Mouse (Mus musculus) limb, embryonic 12.5 days (tissue): ENCODE data around the gene Ccdc6. TPM values are rescaled to one million over a fixed set of nuclear protein-coding genes. Genes with fewer than 3 reads are reported as not detected.

ENCODE experiments used
- ATAC-seq: fragments of 200-750 bp; cut with Nextera tagmentation; 2 replicates; pipeline ENCODE4 v1.8.0; 2017; ENCODE audit warnings: low read depth, moderate TSS enrichment; ENCODE audit not compliant: insufficient number of reproducible peaks, insufficient read depth, low FRiP score, low TSS enrichment
- H3K27ac ChIP-seq: fragments of 300-500 bp; sonication (generic); 2 replicates; pipeline ENCODE4 v1.5.1; 2016; ENCODE audit warnings: mild to moderate bottlenecking, moderate library complexity
- H3K27me3 ChIP-seq: fragments of 300-500 bp; sonication (generic); 2 replicates; pipeline ENCODE4 v1.6.1; 2016; ENCODE audit warnings: mild to moderate bottlenecking, moderate library complexity
- H3K36me3 ChIP-seq: fragments of 300-500 bp; sonication (generic); 2 replicates; pipeline ENCODE4 v1.6.1; 2016; ENCODE audit warnings: mild to moderate bottlenecking, moderate library complexity
- H3K4me1 ChIP-seq: fragments of 300-500 bp; sonication (generic); replicated peaks from 2 replicates; pipeline ENCODE4 v1.6.1; 2016
- H3K4me2 ChIP-seq: fragments of 300-500 bp; sonication (generic); 2 replicates; pipeline ENCODE4 v1.6.1; 2016; ENCODE audit warnings: mild to moderate bottlenecking, moderate library complexity
- H3K4me3 ChIP-seq: fragments of 300-500 bp; sonication (generic); replicated peaks from 2 replicates; pipeline ENCODE4 v1.5.1; 2016; ENCODE audit warnings: mild to moderate bottlenecking
- H3K9ac ChIP-seq: fragments of 300-500 bp; sonication (generic); replicated peaks from 2 replicates; pipeline ENCODE4 v1.6.1; 2016; ENCODE audit warnings: mild to moderate bottlenecking, moderate library complexity
- H3K9me3 ChIP-seq: fragments of 300-500 bp; sonication (generic); 2 replicates; pipeline ENCODE4 v1.6.1; 2016; ENCODE audit warnings: mild to moderate bottlenecking, moderate library complexity
- WGBS: fragments of 180-500 bp; shearing (Covaris S2); methylation state at CpG from one replicate; pipeline ENCODE4 v1.1.7; 2016; 5-methylcytosine and 5-hydroxymethylcytosine counted together
- polyA plus RNA-seq: library from polyadenylated mRNA; unstranded; fragments of >200 nt; fragmentation: Nextera tagmentation; extraction: Ambion mirVana; gene quantifications from 2 replicates; pipeline ENCODE4 v1.2.1, GENCODE M21; 2016

Gene Ccdc6
- polyA plus RNA-seq, 1 experiment from 2014 or later, result 14.3 TPM

DNA sequence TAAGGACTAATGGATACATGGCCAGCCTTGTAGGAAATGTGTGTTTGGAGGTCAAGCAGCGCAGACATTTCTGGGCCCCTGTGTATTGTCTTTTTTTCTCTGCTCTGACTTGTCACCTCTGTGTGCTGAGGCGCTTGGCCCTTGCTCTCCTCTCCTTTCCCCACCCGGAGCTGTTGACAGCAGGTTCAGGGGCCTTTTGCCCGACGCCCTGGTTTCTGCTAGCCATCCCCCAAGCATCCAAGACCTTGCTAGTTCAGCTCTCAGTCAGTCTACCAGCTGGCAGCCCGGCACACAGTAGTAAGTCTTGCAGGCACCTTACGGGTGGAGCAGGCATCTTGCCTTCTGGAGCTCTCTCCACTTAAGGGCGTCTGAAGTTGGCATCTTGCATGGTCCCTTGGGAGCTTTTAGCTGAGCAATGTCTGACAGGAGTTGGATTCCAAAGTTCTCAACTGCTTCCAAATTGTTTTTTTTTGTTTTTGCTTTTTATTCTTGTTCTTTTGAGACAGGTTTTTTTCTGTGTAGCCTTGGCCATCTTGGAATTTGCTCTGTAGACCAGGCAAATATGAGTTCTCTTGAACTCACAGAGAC, 17.2 kb downstream of the Ccdc6 start:
- Histone ChIP-seq H3K27me3 (no peaks in the 10 kb centered on the region), H3K4me1 (peaks cover 17% of the 10 kb centered on the region), H3K27ac (no peak overlapping the region), H3K9me3 (0 out of 2 replicates have a peak, but pooled peaks cover 2% of the 10 kb centered on the region), H3K9ac (no peak overlapping the region), H3K36me3 (peaks cover 15% of the 10 kb centered on the region; the same call in 1 of the 2 replicates), H3K4me2 (no peak overlapping the region), H3K4me3 (no peak overlapping the region)
- WGBS, result 93% methylated on average over 8 of the region's 8 CpGs
- no peak for ATAC-seq

- Histone ChIP-seq H3K27me3 (no peaks in the 10 kb centered on the region), H3K9ac (no peak overlapping the region), H3K36me3 (peaks cover 15% of the 10 kb centered on the region; the same call in 1 of the 2 replicates), H3K9me3 (0 out of 2 replicates have a peak, but pooled peaks cover 2% of the 10 kb centered on the region), H3K27ac (no peak overlapping the region), H3K4me2 (no peak overlapping the region), H3K4me1 (peaks cover 24% of the 10 kb centered on the region), H3K4me3 (no peak overlapping the region)
- WGBS, result 85% methylated on average over 7 of the region's 7 CpGs
- ATAC-seq, result no peak
These were observed 19.5 kb downstream of the Ccdc6 start for GRCm38 (mm10) chr10:70116454-70116853.

DNA sequence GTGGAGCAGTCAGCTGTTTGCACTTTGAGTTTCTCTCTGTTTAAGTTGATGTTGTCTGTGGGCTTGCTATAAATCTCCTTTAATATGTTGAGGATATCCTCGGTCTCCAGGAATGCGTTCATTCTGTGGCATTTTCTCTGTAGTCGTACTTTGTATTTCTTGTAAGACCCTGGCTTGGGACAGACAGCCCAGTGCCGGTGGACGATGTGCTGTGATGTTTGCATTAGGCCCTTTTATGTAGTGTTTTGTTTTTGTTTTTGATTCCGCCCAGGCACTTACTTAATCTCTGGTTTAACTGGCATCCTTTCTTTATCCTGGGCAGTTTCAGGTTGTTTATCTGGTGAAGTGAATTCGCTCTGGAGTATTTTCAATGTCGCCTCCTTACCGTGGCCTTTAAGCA, 22.5 kb downstream of the Ccdc6 start:
- H3K4me1 ChIP-seq, result peaks cover 24% of the 10 kb centered on the region
- no peak for ATAC-seq
- H3K27me3 ChIP-seq, result no peaks in the 10 kb centered on the region
- H3K9ac ChIP-seq, result no peak overlapping the region
- peak overlapping the region; percentile 18 for H3K4me2 ChIP-seq
- no peaks in the 10 kb centered on the region for H3K36me3 ChIP-seq
- H3K27ac ChIP-seq, result peak overlapping the region; percentile 37; the same call in 1 of the 2 replicates
- H3K4me3 ChIP-seq, result no peak overlapping the region
- H3K9me3 ChIP-seq, result no peaks in the 10 kb centered on the region
- 28% methylated on average over 9 of the region's 9 CpGs for whole genome bisulfite sequencing

- peaks cover 24% of the 10 kb centered on the region for H3K4me1 ChIP-seq
- no peak overlapping the region for H3K9ac ChIP-seq
- ATAC-seq, result no peak
- 48% methylated on average over 9 of the region's 9 CpGs for WGBS
- no peaks in the 10 kb centered on the region for H3K9me3 ChIP-seq
- H3K27me3 ChIP-seq, result no peaks in the 10 kb centered on the region
- H3K4me3 ChIP-seq, result no peak overlapping the region
- peak overlapping the region; percentile 18; the same call in 1 of the 2 replicates for H3K4me2 ChIP-seq
- H3K27ac ChIP-seq, result no peak overlapping the region
- H3K36me3 ChIP-seq, result no peaks in the 10 kb centered on the region
These were observed 23.0 kb downstream of the Ccdc6 start for GRCm38 (mm10) chr10:70119851-70120370.

DNA sequence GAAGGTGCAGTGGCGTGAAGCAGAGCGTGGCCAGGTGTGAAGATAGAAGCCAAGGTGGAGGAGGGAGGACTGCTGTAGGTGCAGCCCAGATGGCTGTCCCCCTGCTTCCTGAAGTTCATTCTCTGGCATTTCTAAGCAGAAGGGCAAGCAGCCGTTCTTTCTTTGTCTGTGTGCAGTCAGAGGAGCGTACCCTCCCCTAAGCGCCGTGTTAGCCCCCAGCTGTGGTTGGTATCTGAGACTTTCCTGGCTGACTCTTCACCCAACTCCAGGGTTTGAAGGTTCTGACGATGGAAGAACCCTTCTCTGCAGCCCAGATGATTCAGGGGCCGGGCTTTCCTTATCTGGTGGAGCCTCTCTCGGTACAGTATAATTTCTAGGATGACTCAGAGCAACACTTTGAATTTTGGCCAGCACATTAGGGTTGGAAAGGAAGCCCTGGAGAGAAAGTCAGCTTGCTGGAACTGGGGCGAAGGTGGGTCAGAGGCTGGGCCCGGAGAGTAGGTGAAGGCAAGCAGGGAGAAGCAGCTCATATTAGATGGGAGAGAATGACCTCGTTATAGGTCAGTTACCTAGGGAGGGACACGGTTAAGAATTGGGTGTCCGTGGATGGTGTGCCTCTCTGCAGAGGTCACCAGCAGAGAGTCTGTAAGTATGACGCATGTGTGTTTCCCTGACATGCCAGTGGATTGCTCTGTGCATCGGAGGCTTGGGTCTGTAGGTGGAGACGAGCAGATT, 23.9 kb downstream of the Ccdc6 start:
- Histone ChIP-seq H3K36me3 (no peaks in the 10 kb centered on the region), H3K9ac (no peak overlapping the region), H3K9me3 (no peaks in the 10 kb centered on the region), H3K4me1 (peaks cover 27% of the 10 kb centered on the region), H3K27me3 (no peaks in the 10 kb centered on the region), H3K4me2 (no peak overlapping the region), H3K27ac (no peak overlapping the region), H3K4me3 (no peak overlapping the region)
- WGBS, result 83% methylated on average over 17 of the region's 17 CpGs
- no peak for ATAC-seq

GRCm38 (mm10) chr10:70121406-70121695, 24.4 kb downstream of the Ccdc6 start:
- H3K9ac ChIP-seq, result no peak overlapping the region
- no peaks in the 10 kb centered on the region for H3K9me3 ChIP-seq
- H3K4me3 ChIP-seq, result no peak overlapping the region
- H3K27me3 ChIP-seq, result no peaks in the 10 kb centered on the region
- peaks cover 29% of the 10 kb centered on the region for H3K4me1 ChIP-seq
- no peak for ATAC-seq
- H3K36me3 ChIP-seq, result no peaks in the 10 kb centered on the region
- H3K4me2 ChIP-seq, result no peak overlapping the region
- H3K27ac ChIP-seq, result no peak overlapping the region
- 88% methylated on average over 8 of the region's 8 CpGs for WGBS

- Histone ChIP-seq H3K36me3 (no peaks in the 10 kb centered on the region), H3K27ac (no peak overlapping the region), H3K27me3 (no peaks in the 10 kb centered on the region), H3K9me3 (no peaks in the 10 kb centered on the region), H3K4me3 (no peak overlapping the region), H3K9ac (no peak overlapping the region), H3K4me1 (peaks cover 30% of the 10 kb centered on the region), H3K4me2 (no peak overlapping the region)
- 94% methylated on average over 2 of the region's 2 CpGs for WGBS
- ATAC-seq, result no peak
These were observed 26.5 kb downstream of the Ccdc6 start for GRCm38 (mm10) chr10:70123454-70123853.

- Histone ChIP-seq H3K27me3 (no peaks in the 10 kb centered on the region), H3K9me3 (no peaks in the 10 kb centered on the region), H3K4me1 (peaks cover 16% of the 10 kb centered on the region), H3K9ac (no peak overlapping the region), H3K4me2 (no peak overlapping the region), H3K27ac (no peak overlapping the region), H3K36me3 (no peaks in the 10 kb centered on the region), H3K4me3 (no peak overlapping the region)
- WGBS, result 78% methylated on average over 7 of the region's 7 CpGs
- no peak for ATAC-seq
These were observed 28.6 kb downstream of the Ccdc6 start for GRCm38 (mm10) chr10:70125491-70125890.

- H3K4me3 ChIP-seq, result no peak overlapping the region
- ATAC-seq, result no peak
- H3K4me2 ChIP-seq, result no peak overlapping the region
- no peaks in the 10 kb centered on the region for H3K27me3 ChIP-seq
- no peak overlapping the region for H3K9ac ChIP-seq
- H3K4me1 ChIP-seq, result peaks cover 11% of the 10 kb centered on the region
- no peaks in the 10 kb centered on the region for H3K36me3 ChIP-seq
- no peaks in the 10 kb centered on the region for H3K9me3 ChIP-seq
- WGBS, result 85% methylated on average over 8 of the region's 8 CpGs
- H3K27ac ChIP-seq, result no peak overlapping the region
These were observed 30.4 kb downstream of the Ccdc6 start for GRCm38 (mm10) chr10:70127273-70127672.

- 92% methylated on average over 8 of the region's 8 CpGs for WGBS
- no peak overlapping the region for H3K9ac ChIP-seq
- ATAC-seq, result no peak
- no peaks in the 10 kb centered on the region for H3K36me3 ChIP-seq
- no peaks in the 10 kb centered on the region for H3K27me3 ChIP-seq
- H3K27ac ChIP-seq, result no peak overlapping the region
- no peak overlapping the region for H3K4me2 ChIP-seq
- no peak overlapping the region for H3K4me3 ChIP-seq
- H3K4me1 ChIP-seq, result peaks cover 22% of the 10 kb centered on the region
- no peaks in the 10 kb centered on the region for H3K9me3 ChIP-seq
These were observed 31.5 kb downstream of the Ccdc6 start for GRCm38 (mm10) chr10:70128408-70128807.

DNA sequence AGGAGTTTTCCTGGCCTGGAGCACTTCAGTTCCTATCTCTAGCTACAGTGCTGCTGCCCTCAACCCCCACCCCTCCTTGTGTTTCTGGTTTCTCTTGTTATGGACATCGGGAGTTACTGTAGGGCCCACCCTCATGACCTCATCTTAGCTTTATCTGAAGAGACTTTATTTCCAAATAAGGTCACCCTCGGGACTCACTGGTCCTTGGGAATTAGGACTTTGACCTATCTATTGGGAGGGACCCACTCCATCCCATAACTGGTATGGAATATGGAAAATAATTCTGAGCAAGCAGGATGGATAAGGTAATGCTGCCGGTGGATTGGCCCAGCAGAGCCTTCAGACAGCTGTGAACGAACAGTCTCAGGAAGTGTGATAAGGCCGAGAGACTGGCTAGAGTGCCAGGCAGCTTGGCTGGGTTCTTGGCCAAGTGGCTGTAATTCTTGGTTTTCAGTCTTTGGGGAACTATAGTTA, 35.2 kb downstream of the Ccdc6 start:
- H3K27ac ChIP-seq, result no peak overlapping the region
- H3K4me1 ChIP-seq, result peaks cover 13% of the 10 kb centered on the region
- no peak for ATAC-seq
- 80% methylated on average over 5 of the region's 5 CpGs for WGBS
- no peaks in the 10 kb centered on the region for H3K36me3 ChIP-seq
- no peak overlapping the region for H3K4me3 ChIP-seq
- H3K27me3 ChIP-seq, result no peaks in the 10 kb centered on the region
- H3K4me2 ChIP-seq, result no peak overlapping the region
- H3K9me3 ChIP-seq, result no peaks in the 10 kb centered on the region
- no peak overlapping the region for H3K9ac ChIP-seq
